Mouse (Mus musculus) liver, embryonic 11.5 days (tissue): ENCODE data around the gene Dpp8. TPM values are rescaled to one million over a fixed set of nuclear protein-coding genes. Genes with fewer than 3 reads are reported as not detected.

Experiments
- ATAC-seq: fragments of 200-750 bp; cut with Nextera tagmentation; replicated peaks from 2 replicates; pipeline ENCODE4 v1.8.0; 2017; ENCODE audit warnings: moderate number of reproducible peaks, mild to moderate bottlenecking, moderate TSS enrichment, moderate library complexity; ENCODE audit not compliant: low FRiP score
- DNase-seq: peaks from one replicate; pipeline ENCODE4 v3.0.0-alpha.2; 2017; ENCODE audit warnings: low spot score
- H3K27ac ChIP-seq: fragments of 300-500 bp; sonication (generic); 2 replicates; pipeline ENCODE4 v1.5.1; 2014; ENCODE audit warnings: mild to moderate bottlenecking, low read depth, low read length, control low read depth
- H3K27me3 ChIP-seq: fragments of 300-500 bp; sonication (generic); replicated peaks from 2 replicates; pipeline ENCODE4 v1.6.1; 2014; ENCODE audit warnings: low read length, mixed read lengths; ENCODE audit not compliant: control insufficient read depth, insufficient read depth
- H3K36me3 ChIP-seq: fragments of 300-500 bp; sonication (generic); 2 replicates; pipeline ENCODE4 v1.6.1; 2014; ENCODE audit warnings: mild to moderate bottlenecking, low read length, moderate library complexity, mixed read lengths; ENCODE audit not compliant: control insufficient read depth, insufficient read depth
- H3K4me1 ChIP-seq: fragments of 300-500 bp; sonication (generic); replicated peaks from 2 replicates; pipeline ENCODE4 v1.6.1; 2014; ENCODE audit warnings: low read length, mixed read lengths; ENCODE audit not compliant: control insufficient read depth, insufficient read depth
- H3K4me2 ChIP-seq: fragments of 300-500 bp; sonication (generic); 2 replicates; pipeline ENCODE4 v1.6.1; 2014; ENCODE audit warnings: mild to moderate bottlenecking, control low read depth, moderate library complexity
- H3K4me3 ChIP-seq: fragments of 300-500 bp; sonication (generic); 2 replicates; pipeline ENCODE4 v1.5.1; 2014; ENCODE audit warnings: low read depth, low read length, control low read depth
- H3K9ac ChIP-seq: fragments of 300-500 bp; sonication (generic); 2 replicates; pipeline ENCODE4 v1.6.1; 2014; ENCODE audit warnings: low read depth, low read length, control low read depth
- H3K9me3 ChIP-seq: fragments of 300-500 bp; sonication (generic); 2 replicates; pipeline ENCODE4 v1.6.1; 2016; ENCODE audit warnings: low read length, inconsistent platforms, mixed read lengths; ENCODE audit not compliant: control insufficient read depth
- WGBS: fragments of 180-500 bp; shearing (Covaris S2); extraction: QIAGEN DNeasy Blood & Tissue Kit; methylation state at CpG from one replicate; pipeline ENCODE4 v1.1.7; 2014; 5-methylcytosine and 5-hydroxymethylcytosine counted together
- polyA plus RNA-seq: library from polyadenylated mRNA; unstranded; fragments of >200 nt; fragmentation: Nextera tagmentation; extraction: Ambion mirVana; gene quantifications from 2 replicates; pipeline ENCODE4 v1.2.1, GENCODE M21; 2014

Dpp8 gene
- polyA plus RNA-seq, 1 experiment from 2014 or later = 30.9 TPM

- DNase-seq (no peak), ATAC-seq (no peak)
- WGBS = 79% methylated on average over 4 of the region's 4 CpGs
- H3K9ac ChIP-seq = no peak overlapping the region
- no peak overlapping the region for H3K27ac ChIP-seq
- no peak overlapping the region for H3K4me2 ChIP-seq
- peaks cover 14% of the 10 kb centered on the region for H3K4me1 ChIP-seq
- peaks cover 48% of the 10 kb centered on the region for H3K27me3 ChIP-seq
- H3K36me3 ChIP-seq = no peaks in the 10 kb centered on the region
- no peaks in the 10 kb centered on the region for H3K9me3 ChIP-seq
- no peak overlapping the region for H3K4me3 ChIP-seq
Observed at GRCm38 (mm10) chr9:65106821-65107220, 74.6 kb downstream of the Dpp8 start.

GRCm38 (mm10) chr9:65107893-65108292 lies 75.7 kb downstream of the Dpp8 start:
- DNase-seq = no peak
- no peak overlapping the region for H3K27ac ChIP-seq
- H3K4me1 ChIP-seq = peaks cover 12% of the 10 kb centered on the region
- ATAC-seq = no peak
- 83% methylated on average over 1 of the region's 1 CpGs for WGBS
- H3K9me3 ChIP-seq = no peaks in the 10 kb centered on the region
- no peak overlapping the region for H3K9ac ChIP-seq
- no peak overlapping the region for H3K4me2 ChIP-seq
- H3K4me3 ChIP-seq = no peak overlapping the region
- H3K36me3 ChIP-seq = no peaks in the 10 kb centered on the region
- peaks cover 38% of the 10 kb centered on the region for H3K27me3 ChIP-seq

GRCm38 (mm10) chr9:65109132-65110072 lies 77.2 kb downstream of the Dpp8 start:
- Histone ChIP-seq H3K9me3 (no peaks in the 10 kb centered on the region), H3K4me3 (peak overlapping the region; percentile 14; the same call in 1 of the 2 replicates), H3K27ac (peak overlapping the region; percentile 53), H3K9ac (peak overlapping the region; percentile 48), H3K4me1 (peaks cover 9% of the 10 kb centered on the region), H3K4me2 (peak overlapping the region; percentile 54), H3K27me3 (peaks cover 26% of the 10 kb centered on the region), H3K36me3 (no peaks in the 10 kb centered on the region)
- WGBS = 15% methylated on average over 24 of the region's 24 CpGs
- ATAC-seq = no peak
- DNase-seq = no peak

- WGBS = 80% methylated on average over 5 of the region's 5 CpGs
Observed at GRCm38 (mm10) chr9:65111698-65112097, 79.5 kb downstream of the Dpp8 start.

GRCm38 (mm10) chr9:65113694-65114093 lies 81.5 kb downstream of the Dpp8 start:
- no peak for DNase-seq
- WGBS = 69% methylated on average over 2 of the region's 2 CpGs
- Histone ChIP-seq H3K4me3 (no peak overlapping the region), H3K4me1 (peaks cover 6% of the 10 kb centered on the region), H3K9ac (no peak overlapping the region), H3K27me3 (peaks cover 16% of the 10 kb centered on the region), H3K36me3 (0 out of 2 replicates have a peak, but pooled peaks cover 2% of the 10 kb centered on the region), H3K9me3 (no peaks in the 10 kb centered on the region), H3K27ac (no peak overlapping the region), H3K4me2 (no peak overlapping the region)
- no peak for ATAC-seq

More at GRCm38 (mm10) chr9:65111698-65112097, 79.5 kb downstream of the Dpp8 start:
- no peak for DNase-seq
- peaks cover 6% of the 10 kb centered on the region for H3K4me1 ChIP-seq
- H3K27ac ChIP-seq = no peak overlapping the region
- H3K4me2 ChIP-seq = no peak overlapping the region
- no peak for ATAC-seq
- H3K36me3 ChIP-seq = no peaks in the 10 kb centered on the region
- peaks cover 26% of the 10 kb centered on the region for H3K27me3 ChIP-seq
- no peaks in the 10 kb centered on the region for H3K9me3 ChIP-seq
- H3K9ac ChIP-seq = no peak overlapping the region
- no peak overlapping the region for H3K4me3 ChIP-seq

- no peak overlapping the region for H3K27ac ChIP-seq
- 0 out of 2 replicates have a peak, but pooled peaks cover 2% of the 10 kb centered on the region for H3K36me3 ChIP-seq
- DNase-seq = no peak
- no peak for ATAC-seq
- H3K4me1 ChIP-seq = no peaks in the 10 kb centered on the region
- no peaks in the 10 kb centered on the region for H3K9me3 ChIP-seq
- WGBS = 68% methylated on average over 2 of the region's 2 CpGs
- H3K4me2 ChIP-seq = no peak overlapping the region
- no peak overlapping the region for H3K4me3 ChIP-seq
- H3K9ac ChIP-seq = no peak overlapping the region
- peaks cover 2% of the 10 kb centered on the region; the same call in 1 of the 2 replicates for H3K27me3 ChIP-seq
Observed at GRCm38 (mm10) chr9:65115891-65116290, 83.7 kb downstream of the Dpp8 start.

- no peak for DNase-seq
- Histone ChIP-seq H3K36me3 (0 out of 2 replicates have a peak, but pooled peaks cover 2% of the 10 kb centered on the region), H3K9me3 (no peaks in the 10 kb centered on the region), H3K4me1 (no peaks in the 10 kb centered on the region; the same call in 1 of the 2 replicates), H3K27ac (no peak overlapping the region), H3K4me2 (no peak overlapping the region), H3K27me3 (peaks cover 12% of the 10 kb centered on the region), H3K9ac (no peak overlapping the region), H3K4me3 (no peak overlapping the region)
- 64% methylated on average over 2 of the region's 2 CpGs for WGBS
- ATAC-seq = no peak
Observed at GRCm38 (mm10) chr9:65117516-65117915, 85.3 kb downstream of the Dpp8 start.

- peak; percentile 53 for DNase-seq
- WGBS = 9% methylated on average over 3 of the region's 3 CpGs
Observed at GRCm38 (mm10) chr9:65120935-65121334, 88.7 kb downstream of the Dpp8 start.

More at GRCm38 (mm10) chr9:65120935-65121334, 88.7 kb downstream of the Dpp8 start:
- H3K4me2 ChIP-seq = no peak overlapping the region
- H3K9ac ChIP-seq = no peak overlapping the region
- peak; percentile 65 for ATAC-seq
- 0 out of 2 replicates have a peak, but pooled peaks cover 2% of the 10 kb centered on the region for H3K36me3 ChIP-seq
- H3K27me3 ChIP-seq = peaks cover 39% of the 10 kb centered on the region
- H3K4me1 ChIP-seq = no peaks in the 10 kb centered on the region; the same call in none of the 2 replicates
- H3K4me3 ChIP-seq = no peak overlapping the region
- H3K27ac ChIP-seq = no peak overlapping the region
- no peaks in the 10 kb centered on the region for H3K9me3 ChIP-seq
